Mouse (Mus musculus) small intestine, adult 2 months (tissue): ENCODE results near the gene Atl3. TPM values are rescaled to one million over a fixed set of nuclear protein-coding genes. Genes with fewer than 3 reads are reported as not detected.

Experiments
- H3K27ac ChIP-seq: fragments of 200-500 bp; 2 replicates; pipeline ENCODE4 v1.5.1; 2012; ENCODE audit warnings: low read depth, low read length, control low read depth, inconsistent platforms; ENCODE audit not compliant: insufficient read depth
- H3K27me3 ChIP-seq: fragments of 200-500 bp; 2 replicates; pipeline ENCODE4 v1.6.1; 2012; ENCODE audit warnings: mild to moderate bottlenecking, moderate library complexity, low read length, inconsistent platforms; ENCODE audit not compliant: control insufficient read depth, insufficient read depth
- H3K36me3 ChIP-seq: fragments of 200-500 bp; 2 replicates; pipeline ENCODE4 v1.6.1; 2012; ENCODE audit warnings: mild to moderate bottlenecking, low read length, control low read depth, inconsistent platforms; ENCODE audit not compliant: control insufficient read depth, insufficient read depth
- H3K4me1 ChIP-seq: fragments of 200-500 bp; 2 replicates; pipeline ENCODE4 v1.6.1; 2012; ENCODE audit warnings: low read length, inconsistent platforms, mixed read lengths; ENCODE audit not compliant: control insufficient read depth, insufficient read depth, insufficient read length
- H3K4me3 ChIP-seq: fragments of 200-500 bp; 2 replicates; pipeline ENCODE4 v1.5.1; 2012; ENCODE audit warnings: low read depth, mild to moderate bottlenecking, control low read depth, inconsistent platforms, low read length, moderate library complexity
- CTCF ChIP-seq: fragments of 200-500 bp; IDR thresholded peaks from 2 replicates; pipeline ENCODE4 v1.5.1; 2012; ENCODE audit warnings: low read depth, mild to moderate bottlenecking, control low read depth, inconsistent platforms, low read length, moderate library complexity, mixed read lengths; ENCODE audit not compliant: insufficient replicate concordance, insufficient read length; ENCODE audit errors: extremely low read depth
- POLR2A ChIP-seq: fragments of 200-500 bp; IDR thresholded peaks from 2 replicates; pipeline ENCODE4 v1.6.1; 2012; ENCODE audit warnings: low read depth, mild to moderate bottlenecking, control low read depth, inconsistent platforms, low read length, moderate library complexity
- WGBS: fragments of 180-500 bp; shearing (Covaris S2); methylation state at CpG from one replicate; pipeline ENCODE4 v1.1.7; 2018; 5-methylcytosine and 5-hydroxymethylcytosine counted together
- polyA plus RNA-seq: library from polyadenylated mRNA; depleted of rRNA; stranded (reverse); fragments of >200 nt; gene quantifications from 2 replicates; pipeline ENCODE4 v1.2.3, GENCODE M21; 2012

Gene Atl3
- polyA plus RNA-seq, 1 experiment, result 2.6 TPM

GRCm38 (mm10) chr19:7470643-7471042, 23.2 kb upstream of the Atl3 start:
- TF ChIP-seq POLR2A (no peak), CTCF (no peak)
- Histone ChIP-seq H3K4me3 (no peak overlapping the region), H3K27me3 (no peaks in the 10 kb centered on the region), H3K36me3 (peaks cover 5% of the 10 kb centered on the region), H3K27ac (no peak overlapping the region), H3K4me1 (no peaks in the 10 kb centered on the region)
- 90% methylated on average over 2 of the region's 2 CpGs for WGBS

GRCm38 (mm10) chr19:7479751-7480248, 14.0 kb upstream of the Atl3 start:
- WGBS, result 90% methylated on average over 3 of the region's 3 CpGs
- peaks cover 5% of the 10 kb centered on the region; the same call in 1 of the 2 replicates for H3K4me1 ChIP-seq
- no peak overlapping the region for H3K4me3 ChIP-seq
- H3K27me3 ChIP-seq, result no peaks in the 10 kb centered on the region
- H3K36me3 ChIP-seq, result no peaks in the 10 kb centered on the region
- H3K27ac ChIP-seq, result no peak overlapping the region
- no peak for TF ChIP-seq POLR2A

- Histone ChIP-seq H3K4me1 (peaks cover 5% of the 10 kb centered on the region; the same call in 1 of the 2 replicates), H3K27me3 (no peaks in the 10 kb centered on the region), H3K4me3 (peak overlapping the region; percentile 60), H3K27ac (no peak overlapping the region; the same call in 1 of the 2 replicates), H3K36me3 (no peaks in the 10 kb centered on the region)
- TF ChIP-seq CTCF, result no peak
- no peak for TF ChIP-seq POLR2A
- 12% methylated on average over 12 of the region's 12 CpGs for WGBS
Observed at GRCm38 (mm10) chr19:7481541-7482265, 12.1 kb upstream of the Atl3 start.

- Histone ChIP-seq H3K27ac (peak overlapping the region; percentile 90), H3K4me1 (peaks cover 5% of the 10 kb centered on the region; the same call in 1 of the 2 replicates), H3K27me3 (no peaks in the 10 kb centered on the region), H3K36me3 (no peaks in the 10 kb centered on the region), H3K4me3 (peak overlapping the region; percentile 96)
- WGBS, result 0% methylated on average over 7 of the region's 7 CpGs
- no peak for TF ChIP-seq POLR2A
- TF ChIP-seq CTCF, result no peak
Observed at GRCm38 (mm10) chr19:7482266-7482598, 11.6 kb upstream of the Atl3 start.

GRCm38 (mm10) chr19:7482599-7483511, 11.0 kb upstream of the Atl3 start, which contains the start of gene Rtn3:
Gene Rtn3 (minus strand): TSS chr19:7483281.
- under 1% methylated on average over 80 of the region's 80 CpGs for WGBS
- Histone ChIP-seq H3K36me3 (no peaks in the 10 kb centered on the region), H3K27ac (peak within 1 kb of the TSS; percentile 90), H3K4me3 (peak within 1 kb of the TSS; percentile 96), H3K4me1 (peaks cover 5% of the 10 kb centered on the region; the same call in 1 of the 2 replicates), H3K27me3 (no peaks in the 10 kb centered on the region)
- TF ChIP-seq CTCF, result no peak
- TF ChIP-seq POLR2A, result peak; percentile 99

- TF ChIP-seq CTCF (no peak), POLR2A (no peak)
- WGBS, result under 1% methylated on average over 6 of the region's 6 CpGs
- H3K27me3 ChIP-seq, result no peaks in the 10 kb centered on the region
- H3K4me1 ChIP-seq, result peaks cover 5% of the 10 kb centered on the region; the same call in 1 of the 2 replicates
- no peaks in the 10 kb centered on the region for H3K36me3 ChIP-seq
- H3K27ac ChIP-seq, result peak overlapping the region; percentile 38
- H3K4me3 ChIP-seq, result peak overlapping the region; percentile 53
Observed at GRCm38 (mm10) chr19:7483512-7483882, 10.3 kb upstream of the Atl3 start.

GRCm38 (mm10) chr19:7484076-7484475, 9.8 kb upstream of the Atl3 start:
- WGBS, result 65% methylated on average over 5 of the region's 5 CpGs
- TF ChIP-seq POLR2A, result no peak
- no peak for TF ChIP-seq CTCF
- no peaks in the 10 kb centered on the region for H3K27me3 ChIP-seq
- no peaks in the 10 kb centered on the region for H3K36me3 ChIP-seq
- no peak overlapping the region for H3K4me3 ChIP-seq
- H3K4me1 ChIP-seq, result peaks cover 5% of the 10 kb centered on the region; the same call in 1 of the 2 replicates
- H3K27ac ChIP-seq, result no peak overlapping the region
